Comparison of ENCODE assay signal across 9 mouse cellular contexts in genomic region chr15:97498375-97498774, GRCm38 (mm10).
DNase-seq lines count a peak whose midpoint lies in the region; ATAC-seq and TF ChIP-seq lines count a peak whose summit lies in the region.
"Had no signal": no experiment of that assay in that cellular context is flagged by ENCODE, and none has a peak within 500 bp of the region (broad histone marks: within the 10 kb centered on the region; RNA-seq: fewer than 3 reads in every experiment).

No protein-coding gene starts in this region.

- TF ChIP-seq CTCF in kidney, postnatal 0 days (IDR thresholded peaks at IDR 0.05; ENCODE audit: low read depth): 0 out of 2 replicates have a peak, but pooled peaks have one; percentile 3
- no peak for TF ChIP-seq CTCF in thymus, adult 2 months (IDR thresholded peaks at IDR 0.05; ENCODE audit: borderline replicate concordance, control insufficient read depth, extremely low read depth, insufficient read depth, low read length, poor library complexity)

- H3K4me2 ChIP-seq in kidney, postnatal 0 days (ENCODE audit: low read length): no peak overlapping the region
- H3K4me2 ChIP-seq in midbrain, embryonic 14.5 days (ENCODE audit: low read length): no peak overlapping the region
- H3K4me2 ChIP-seq: stomach, embryonic 15.5 days had no signal

- no peak for DNase-seq in kidney, postnatal 0 days (ENCODE audit: low spot score)
- no peak for DNase-seq in kidney, postnatal 14 days
- DNase-seq in ES-E14 (ENCODE audit: low read depth, low spot score): peak; percentile 9
- DNase-seq in lung, postnatal 10 days: peak; percentile 22
- DNase-seq in thymus, adult 2 months: peak; percentile 73
- no peak for DNase-seq in cerebellum, adult 11-12 months
- DNase-seq in left cerebral cortex, adult 8-10 months (ENCODE audit: low spot score in 2 of 2): no peak
- DNase-seq in midbrain, embryonic 14.5 days: no peak

- no peaks in the 10 kb centered on the region for H3K9me3 ChIP-seq in kidney, postnatal 0 days (replicated peaks; ENCODE audit: low read length)
- no peaks in the 10 kb centered on the region for H3K9me3 ChIP-seq in ES-E14 (ENCODE audit: control insufficient read depth, insufficient read depth, low read depth, low read length)
- peaks cover 6% of the 10 kb centered on the region; the same call in 1 of the 2 replicates for H3K9me3 ChIP-seq in midbrain, embryonic 14.5 days (ENCODE audit: control insufficient read depth, low read length)
- H3K9me3 ChIP-seq: stomach, embryonic 15.5 days had no signal

- ATAC-seq in kidney, postnatal 0 days (replicated peaks; ENCODE audit: low FRiP score, low read depth): no peak
- no peak for ATAC-seq in midbrain, embryonic 14.5 days (ENCODE audit: low FRiP score, low TSS enrichment)

- no peak overlapping the region for H3K9ac ChIP-seq in kidney, postnatal 0 days (ENCODE audit: low read depth, low read length)
- no peak overlapping the region for H3K9ac ChIP-seq in ES-E14 (ENCODE audit: insufficient read depth, low read depth, low read length, poor library complexity, severe bottlenecking)
- no peak overlapping the region for H3K9ac ChIP-seq in midbrain, embryonic 14.5 days (replicated peaks; ENCODE audit: low read length)
- H3K9ac ChIP-seq: stomach, embryonic 15.5 days had no signal

- H3K27ac ChIP-seq in kidney, postnatal 0 days: no peak overlapping the region
- no peak overlapping the region for H3K27ac ChIP-seq in ES-E14 (ENCODE audit: insufficient read depth, low read depth, low read length, poor library complexity, severe bottlenecking)
- no peak overlapping the region for H3K27ac ChIP-seq in thymus, adult 2 months (ENCODE audit: control insufficient read depth, insufficient read depth, low read length)
- H3K27ac ChIP-seq in midbrain, embryonic 14.5 days (replicated peaks; ENCODE audit: low read depth, low read length): no peak overlapping the region
- H3K27ac ChIP-seq: stomach, embryonic 15.5 days had no signal

- TF ChIP-seq POLR2A in thymus, adult 2 months (IDR thresholded peaks at IDR 0.05; ENCODE audit: control insufficient read depth, extremely low read depth, insufficient read depth, low read length, poor library complexity): no peak

- H3K4me3 ChIP-seq in kidney, postnatal 0 days (replicated peaks; ENCODE audit: low read depth, low read length): no peak overlapping the region
- H3K4me3 ChIP-seq in ES-E14 (ENCODE audit: insufficient read depth in 1 of 2, low read depth in 1 of 2, low read length in 2 of 2, poor library complexity in 1 of 2, severe bottlenecking in 1 of 2): no peak overlapping the region
- no peak overlapping the region for H3K4me3 ChIP-seq in thymus, adult 2 months (ENCODE audit: control insufficient read depth, insufficient read depth, low read length)
- no peak overlapping the region for H3K4me3 ChIP-seq in midbrain, embryonic 14.5 days (replicated peaks; ENCODE audit: low read depth, low read length)
- H3K4me3 ChIP-seq: stomach, embryonic 15.5 days had no signal

- H3K27me3 ChIP-seq in kidney, postnatal 0 days (ENCODE audit: insufficient read depth, low read length): no peaks in the 10 kb centered on the region
- H3K27me3 ChIP-seq in thymus, adult 2 months (ENCODE audit: control insufficient read depth, insufficient read depth, low read length): no peaks in the 10 kb centered on the region
- no peaks in the 10 kb centered on the region for H3K27me3 ChIP-seq in midbrain, embryonic 14.5 days (ENCODE audit: control insufficient read depth, insufficient read depth, low read length)
- H3K27me3 ChIP-seq: stomach, embryonic 15.5 days had no signal

- in situ Hi-C loops in ES-E14 (cut with MboI; ENCODE audit: low sequenced_read_pairs in 2 of 2, unreplicated experiment in 2 of 2): no loop called here

- WGBS in kidney, postnatal 0 days: 91% methylated on average over 3 of the region's 3 CpGs
- 84% methylated on average over 3 of the region's 3 CpGs for WGBS in thymus, adult 2 months
- 88% methylated on average over 3 of the region's 3 CpGs for WGBS in midbrain, embryonic 14.5 days

- no peaks in the 10 kb centered on the region for H3K36me3 ChIP-seq in kidney, postnatal 0 days (ENCODE audit: insufficient read depth, low read length)
- H3K36me3 ChIP-seq in ES-E14 (ENCODE audit: control insufficient read depth, insufficient read depth, low read length, poor library complexity, severe bottlenecking): no peaks in the 10 kb centered on the region
- no peaks in the 10 kb centered on the region for H3K36me3 ChIP-seq in thymus, adult 2 months (ENCODE audit: control insufficient read depth, insufficient read depth, low read length)
- H3K36me3 ChIP-seq in midbrain, embryonic 14.5 days (ENCODE audit: control insufficient read depth, insufficient read depth, low read length): no peaks in the 10 kb centered on the region
- H3K36me3 ChIP-seq: stomach, embryonic 15.5 days had no signal

- no peaks in the 10 kb centered on the region for H3K4me1 ChIP-seq in kidney, postnatal 0 days (replicated peaks; ENCODE audit: insufficient read depth, low read length)
- no peaks in the 10 kb centered on the region for H3K4me1 ChIP-seq in ES-E14 (ENCODE audit: control insufficient read depth in 2 of 2, insufficient read depth in 2 of 2, low read length in 2 of 2, poor library complexity in 1 of 2)
- no peaks in the 10 kb centered on the region; the same call in 1 of the 2 replicates for H3K4me1 ChIP-seq in thymus, adult 2 months (replicated peaks; ENCODE audit: control insufficient read depth, insufficient read depth, low read length)
- no peaks in the 10 kb centered on the region for H3K4me1 ChIP-seq in midbrain, embryonic 14.5 days (ENCODE audit: control insufficient read depth, insufficient read depth, low read length)
- H3K4me1 ChIP-seq: stomach, embryonic 15.5 days had no signal

TF ChIP-seq in ES-E14, 5 proteins besides CTCF, POLR2A, EP300 and RAD21:
- TF ChIP-seq HCFC1 (IDR thresholded peaks at IDR 0.05; ENCODE audit: borderline replicate concordance, insufficient read depth, low read length) (no peak), CHD2 (IDR thresholded peaks at IDR 0.05; ENCODE audit: low read depth, low read length) (no peak)

Comparison
In these comparisons a context has a peak if more than half of its experiments do, and no peak if none do; other contexts are left out.
1. DNase-seq: peak in ES-E14 (single experiment), lung, postnatal 10 days (single experiment) and thymus, adult 2 months (single experiment); none in kidney, postnatal 0 days (single experiment), kidney, postnatal 14 days (single experiment), cerebellum, adult 11-12 months (single experiment), left cerebral cortex, adult 8-10 months (0 of 2) and midbrain, embryonic 14.5 days (single experiment).